Mouse (Mus musculus): ENCODE data around the gene Serhl. TPM values are rescaled to one million over a fixed set of nuclear protein-coding genes. Genes with fewer than 3 reads are reported as not detected.
A peak's percentile ranks its signal among the peaks of the same experiment; 100 is the strongest.
"Not testable (repeated sequence)": the region's sequence is repeated elsewhere in the genome, so short reads cannot be mapped to it uniquely, and the experiment has no call there.

Gene Serhl
- 20.8 and 31.3 TPM in 2 replicates for polyA plus RNA-seq (2015; fragmentation: Nextera tagmentation; extraction: Ambion mirVana)

- Histone ChIP-seq H3K4me1 (replicated peaks) (peaks cover 27% of the 10 kb centered on the region), H3K4me2 (peak within 1 kb of the TSS; percentile 40), H3K4me3 (0 out of 2 replicates have a peak within 1 kb of the TSS, but pooled peaks have one; percentile 4), H3K36me3 (no peaks in the 10 kb centered on the region), H3K9ac (0 out of 2 replicates have a peak within 1 kb of the TSS, but pooled peaks have one; percentile 26), H3K9me3 (no peaks in the 10 kb centered on the region), H3K27me3 (peaks cover 37% of the 10 kb centered on the region), H3K27ac (replicated peaks) (peak within 1 kb of the TSS; percentile 62)
- 10% methylated on average over 7 of the region's 7 CpGs for WGBS
- ATAC-seq (ENCODE audit: low read depth): no peak
Observed at GRCm38 (mm10) chr15:83089429-83089605, at the start of gene Serhl. Serhl (plus strand) TSS chr15:83089506.

GRCm38 (mm10) chr15:83040156-83040555, 49.1 kb upstream of the Serhl start:
- no peak overlapping the region for H3K4me2 ChIP-seq
- H3K27me3 ChIP-seq: peaks cover 25% of the 10 kb centered on the region
- H3K36me3 ChIP-seq: no peaks in the 10 kb centered on the region
- no peak overlapping the region for H3K27ac ChIP-seq (replicated peaks)
- peak overlapping the region; percentile 23; the same call in 1 of the 2 replicates for H3K9ac ChIP-seq
- 25% methylated on average over 2 of the region's 2 CpGs for WGBS
- no peak overlapping the region for H3K4me3 ChIP-seq
- no peak for ATAC-seq (ENCODE audit: low read depth)
- H3K9me3 ChIP-seq: no peaks in the 10 kb centered on the region
- H3K4me1 ChIP-seq (replicated peaks): peaks cover 46% of the 10 kb centered on the region

GRCm38 (mm10) chr15:83042655-83043361, 46.5 kb upstream of the Serhl start:
- Histone ChIP-seq H3K4me3 (no peak overlapping the region), H3K4me2 (peak overlapping the region; percentile 25), H3K27me3 (peaks cover 14% of the 10 kb centered on the region), H3K27ac (replicated peaks) (peak overlapping the region; percentile 34), H3K9me3 (peaks cover 3% of the 10 kb centered on the region; the same call in 1 of the 2 replicates), H3K9ac (peak overlapping the region; percentile 35; the same call in 1 of the 2 replicates), H3K36me3 (no peaks in the 10 kb centered on the region), H3K4me1 (replicated peaks) (peaks cover 29% of the 10 kb centered on the region)
- ATAC-seq (ENCODE audit: low read depth): no peak
- WGBS: 6% methylated on average over 6 of the region's 6 CpGs

DNA sequence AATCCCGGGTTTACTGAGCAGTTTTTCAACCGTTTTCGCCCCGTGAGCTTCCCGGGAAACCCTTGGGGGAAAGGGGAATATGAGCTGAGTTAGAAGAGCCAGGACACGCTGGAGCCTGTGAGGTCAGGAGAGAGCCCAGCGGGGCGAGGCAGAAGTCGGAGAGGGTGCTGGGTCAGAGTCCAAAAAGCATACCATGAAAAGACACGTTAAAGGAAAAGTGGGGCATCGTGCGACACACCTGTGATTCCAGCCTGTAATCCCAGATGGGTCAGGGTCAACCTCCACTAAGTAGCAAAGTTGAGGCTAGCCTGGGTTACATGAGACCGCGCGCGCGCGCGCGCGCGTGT, 46.0 kb upstream of the Serhl start:
- Histone ChIP-seq H3K9ac (peak overlapping the region; percentile 35; the same call in 1 of the 2 replicates), H3K4me3 (no peak overlapping the region)

GRCm38 (mm10) chr15:83045565-83045964, 43.7 kb upstream of the Serhl start:
- ATAC-seq (ENCODE audit: low read depth): not testable (repeated sequence)

More for the DNA sequence above, 46.0 kb upstream of the Serhl start:
- no peak overlapping the region for H3K27ac ChIP-seq (replicated peaks)
- no peak for ATAC-seq (ENCODE audit: low read depth)
- H3K4me1 ChIP-seq (replicated peaks): peaks cover 24% of the 10 kb centered on the region
- H3K9me3 ChIP-seq: peaks cover 3% of the 10 kb centered on the region; the same call in 1 of the 2 replicates
- WGBS: 77% methylated on average over 22 of the region's 22 CpGs
- H3K4me2 ChIP-seq: peak overlapping the region; percentile 25
- H3K36me3 ChIP-seq: no peaks in the 10 kb centered on the region
- peaks cover 14% of the 10 kb centered on the region for H3K27me3 ChIP-seq

GRCm38 (mm10) chr15:83046308-83046707, 43.0 kb upstream of the Serhl start:
- no peak for ATAC-seq (ENCODE audit: low read depth)

More at GRCm38 (mm10) chr15:83045565-83045964, 43.7 kb upstream of the Serhl start:
- not testable (repeated sequence) for H3K27me3 ChIP-seq; H3K9me3 ChIP-seq; H3K27ac ChIP-seq (replicated peaks); H3K9ac ChIP-seq; H3K4me3 ChIP-seq; H3K36me3 ChIP-seq; H3K4me2 ChIP-seq
- WGBS: 90% methylated on average over 5 of the region's 5 CpGs
- peaks cover 15% of the 10 kb centered on the region for H3K4me1 ChIP-seq (replicated peaks)

GRCm38 (mm10) chr15:83046730-83047129, 42.6 kb upstream of the Serhl start:
- no peak overlapping the region for H3K4me2 ChIP-seq
- no peak overlapping the region for H3K4me3 ChIP-seq
- no peak overlapping the region for H3K27ac ChIP-seq (replicated peaks)
- H3K9me3 ChIP-seq: peaks cover 3% of the 10 kb centered on the region; the same call in 1 of the 2 replicates
- 90% methylated on average over 7 of the region's 7 CpGs for WGBS
- H3K4me1 ChIP-seq (replicated peaks): peaks cover 15% of the 10 kb centered on the region
- no peak overlapping the region for H3K9ac ChIP-seq
- no peaks in the 10 kb centered on the region for H3K36me3 ChIP-seq
- H3K27me3 ChIP-seq: no peaks in the 10 kb centered on the region; the same call in none of the 2 replicates
- no peak for ATAC-seq (ENCODE audit: low read depth)

More at GRCm38 (mm10) chr15:83046308-83046707, 43.0 kb upstream of the Serhl start:
- H3K27ac ChIP-seq (replicated peaks): no peak overlapping the region
- no peak overlapping the region for H3K4me3 ChIP-seq
- peaks cover 1% of the 10 kb centered on the region for H3K27me3 ChIP-seq
- no peak overlapping the region for H3K9ac ChIP-seq
- peaks cover 14% of the 10 kb centered on the region for H3K4me1 ChIP-seq (replicated peaks)
- H3K9me3 ChIP-seq: peaks cover 3% of the 10 kb centered on the region; the same call in 1 of the 2 replicates
- no peak overlapping the region for H3K4me2 ChIP-seq
- H3K36me3 ChIP-seq: no peaks in the 10 kb centered on the region
- 99% methylated on average over 3 of the region's 3 CpGs for WGBS

DNA sequence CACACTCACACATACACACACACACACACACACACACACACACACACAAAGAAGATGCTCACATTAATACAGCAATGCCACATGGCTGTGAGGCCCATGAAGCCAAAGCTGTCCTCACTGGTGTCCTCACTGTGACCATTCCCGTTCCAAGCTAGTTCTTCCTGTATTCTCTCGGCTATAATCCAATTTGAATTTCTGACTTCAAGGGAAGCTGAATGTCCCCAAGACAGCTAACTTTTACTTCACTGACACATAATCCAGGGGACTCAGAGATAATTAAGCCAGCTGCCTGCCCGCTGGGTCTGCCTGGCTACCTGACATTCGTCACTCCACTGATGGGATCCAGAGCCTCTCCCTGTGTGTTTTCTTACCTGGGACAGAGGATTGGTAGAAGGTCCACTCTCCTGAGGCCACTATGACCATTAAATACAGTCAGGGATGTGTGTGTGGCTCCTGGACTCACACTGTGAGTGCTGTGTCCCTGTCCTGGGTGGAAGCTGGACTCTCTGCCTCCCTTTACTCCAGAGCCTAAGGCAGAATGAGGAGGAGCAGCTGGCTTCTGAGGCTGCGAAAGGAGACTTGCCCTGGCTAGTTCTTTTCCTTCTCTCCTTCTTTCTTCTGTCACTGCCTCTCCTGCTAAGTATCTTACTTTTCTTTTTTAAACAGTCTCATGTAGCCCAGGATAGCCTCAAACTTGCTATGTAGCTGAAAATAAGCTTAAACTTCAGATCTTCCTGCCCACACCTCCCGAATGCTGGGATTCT, 36.8 kb upstream of the Serhl start:
- H3K4me3 ChIP-seq: no peak overlapping the region
- WGBS: 69% methylated on average over 6 of the region's 6 CpGs
- no peak overlapping the region for H3K4me2 ChIP-seq
- peaks cover 50% of the 10 kb centered on the region for H3K4me1 ChIP-seq (replicated peaks)
- no peaks in the 10 kb centered on the region for H3K36me3 ChIP-seq
- no peak overlapping the region for H3K9ac ChIP-seq
- no peak for ATAC-seq (ENCODE audit: low read depth)
- H3K27me3 ChIP-seq: peaks cover 3% of the 10 kb centered on the region
- no peak overlapping the region for H3K27ac ChIP-seq (replicated peaks)
- H3K9me3 ChIP-seq: no peaks in the 10 kb centered on the region

GRCm38 (mm10) chr15:83053261-83053660, 36.0 kb upstream of the Serhl start:
- WGBS: 20% methylated on average over 11 of the region's 11 CpGs
- peak overlapping the region; percentile 52; the same call in 1 of the 2 replicates for H3K27ac ChIP-seq (replicated peaks)
- ATAC-seq (ENCODE audit: low read depth): no peak
- no peak overlapping the region for H3K9ac ChIP-seq
- H3K4me1 ChIP-seq (replicated peaks): peaks cover 56% of the 10 kb centered on the region
- no peaks in the 10 kb centered on the region for H3K9me3 ChIP-seq
- H3K4me2 ChIP-seq: no peak overlapping the region
- peaks cover 3% of the 10 kb centered on the region for H3K27me3 ChIP-seq
- no peak overlapping the region for H3K4me3 ChIP-seq
- H3K36me3 ChIP-seq: no peaks in the 10 kb centered on the region

DNA sequence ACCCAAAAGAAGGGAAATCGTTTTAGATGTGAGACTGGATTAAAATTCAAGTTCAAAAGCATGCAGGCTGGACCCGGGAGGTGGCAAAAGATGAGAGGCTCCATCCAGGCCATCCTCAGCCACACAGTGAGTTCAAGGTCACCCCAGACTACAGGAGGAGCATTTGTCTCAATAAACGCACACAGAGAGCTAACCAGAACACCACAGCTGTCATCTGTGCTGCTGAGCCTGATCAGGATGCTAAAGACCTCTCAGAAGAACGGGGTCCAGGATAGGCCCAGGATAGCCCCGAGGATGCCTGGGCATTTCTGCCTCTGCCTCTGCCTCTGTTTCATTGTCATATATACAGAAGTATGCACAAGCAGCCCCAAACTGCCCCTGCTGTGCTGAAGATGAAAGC, 33.7 kb upstream of the Serhl start:
- Histone ChIP-seq H3K36me3 (no peaks in the 10 kb centered on the region), H3K9me3 (no peaks in the 10 kb centered on the region), H3K4me1 (replicated peaks) (peaks cover 73% of the 10 kb centered on the region), H3K4me2 (peak overlapping the region; percentile 15; the same call in 1 of the 2 replicates), H3K27ac (replicated peaks) (peak overlapping the region; percentile 97), H3K4me3 (no peak overlapping the region), H3K27me3 (peaks cover 3% of the 10 kb centered on the region), H3K9ac (no peak overlapping the region; the same call in 1 of the 2 replicates)
- WGBS: 27% methylated on average over 5 of the region's 5 CpGs
- ATAC-seq (ENCODE audit: low read depth): peak; percentile 12; the same call in 1 of the 2 replicates

GRCm38 (mm10) chr15:83056378-83057083, 32.8 kb upstream of the Serhl start:
- Histone ChIP-seq H3K9me3 (no peaks in the 10 kb centered on the region), H3K9ac (peak overlapping the region; percentile 68), H3K4me1 (replicated peaks) (peaks cover 76% of the 10 kb centered on the region), H3K36me3 (no peaks in the 10 kb centered on the region), H3K27me3 (peaks cover 3% of the 10 kb centered on the region), H3K4me3 (peak overlapping the region; percentile 35), H3K4me2 (peak overlapping the region; percentile 61), H3K27ac (replicated peaks) (peak overlapping the region; percentile 97)
- under 1% methylated on average over 29 of the region's 29 CpGs for WGBS
- peak; percentile 78 for ATAC-seq (ENCODE audit: low read depth)

GRCm38 (mm10) chr15:83057533-83057932, 31.8 kb upstream of the Serhl start:
- Histone ChIP-seq H3K27me3 (peaks cover under 1% of the 10 kb centered on the region; the same call in 1 of the 2 replicates), H3K27ac (replicated peaks) (peak overlapping the region; percentile 97), H3K4me3 (no peak overlapping the region), H3K9me3 (no peaks in the 10 kb centered on the region), H3K4me1 (replicated peaks) (peaks cover 70% of the 10 kb centered on the region), H3K4me2 (0 out of 2 replicates have a peak overlapping the region, but pooled peaks have one; percentile 61), H3K9ac (no peak overlapping the region), H3K36me3 (no peaks in the 10 kb centered on the region)
- no peak for ATAC-seq (ENCODE audit: low read depth)
- WGBS: 69% methylated on average over 8 of the region's 8 CpGs

All from neural tube, embryonic 13.5 days (tissue).